Mouse (Mus musculus) intestine, postnatal 0 days (tissue): ENCODE measurements around the gene Hccs. TPM values are rescaled to one million over a fixed set of nuclear protein-coding genes. Genes with fewer than 3 reads are reported as not detected.
"Not testable (repeated sequence)": the region's sequence is repeated elsewhere in the genome, so short reads cannot be mapped to it uniquely, and the experiment has no call there.

Source experiments
- ATAC-seq: fragments of 200-750 bp; cut with Nextera tagmentation; 2 replicates; pipeline ENCODE4 v1.8.0; 2017; ENCODE audit warnings: mild to moderate bottlenecking, moderate TSS enrichment, moderate library complexity
- H3K27ac ChIP-seq: fragments of 300-500 bp; sonication (generic); 2 replicates; pipeline ENCODE4 v1.5.1; 2014; ENCODE audit warnings: mild to moderate bottlenecking, low read depth, low read length, moderate library complexity
- H3K27me3 ChIP-seq: fragments of 300-500 bp; sonication (generic); replicated peaks from 2 replicates; pipeline ENCODE4 v1.6.1; 2014; ENCODE audit warnings: low read length, mixed read lengths; ENCODE audit not compliant: control insufficient read depth, insufficient read depth
- H3K36me3 ChIP-seq: fragments of 300-500 bp; sonication (generic); 2 replicates; pipeline ENCODE4 v1.6.1; 2014; ENCODE audit warnings: mild to moderate bottlenecking, moderate library complexity; ENCODE audit not compliant: control insufficient read depth, insufficient read depth
- H3K4me1 ChIP-seq: fragments of 300-500 bp; sonication (generic); replicated peaks from 2 replicates; pipeline ENCODE4 v1.6.1; 2014; ENCODE audit warnings: antibody characterized with exemption, low read length, mixed read lengths; ENCODE audit not compliant: control insufficient read depth, insufficient read depth
- H3K4me2 ChIP-seq: fragments of 300-500 bp; sonication (generic); replicated peaks from 2 replicates; pipeline ENCODE4 v1.6.1; 2014; ENCODE audit warnings: low read depth, mild to moderate bottlenecking, moderate library complexity
- H3K4me3 ChIP-seq: fragments of 300-500 bp; sonication (generic); 2 replicates; pipeline ENCODE4 v1.5.1; 2014; ENCODE audit warnings: low read depth, low read length
- H3K9ac ChIP-seq: fragments of 300-500 bp; sonication (generic); 2 replicates; pipeline ENCODE4 v1.6.1; 2014; ENCODE audit warnings: mild to moderate bottlenecking, low read depth, low read length
- H3K9me3 ChIP-seq: fragments of 300-500 bp; sonication (generic); 2 replicates; pipeline ENCODE4 v1.6.1; 2016; ENCODE audit warnings: mixed run types; ENCODE audit not compliant: control insufficient read depth
- CTCF ChIP-seq: sonication (generic); IDR thresholded peaks from 2 replicates; pipeline ENCODE4 v1.5.1; 2016; ENCODE audit warnings: low read depth, mild to moderate bottlenecking, control low read depth, antibody characterized with exemption, moderate library complexity
- WGBS: fragments of 180-500 bp; shearing (Covaris S2); extraction: QIAGEN DNeasy Blood & Tissue Kit; methylation state at CpG from one replicate; pipeline ENCODE4 v1.1.7; 2014; 5-methylcytosine and 5-hydroxymethylcytosine counted together
- polyA plus RNA-seq: library from polyadenylated mRNA; unstranded; fragments of >200 nt; fragmentation: Nextera tagmentation; extraction: Ambion mirVana; gene quantifications from 2 replicates; pipeline ENCODE4 v1.2.1, GENCODE M21; 2015

Gene Hccs
- polyA plus RNA-seq = 37.0 and 39.9 TPM in 2 replicates

GRCm38 (mm10) chrX:169319945-169320667, at the start of gene Hccs:
Hccs (minus strand) TSS chrX:169320372.
- peak within 1 kb of the TSS; percentile 49 for H3K4me3 ChIP-seq
- H3K9me3 ChIP-seq = no peaks in the 10 kb centered on the region
- H3K4me2 ChIP-seq = peak within 1 kb of the TSS; percentile 64
- no peaks in the 10 kb centered on the region for H3K27me3 ChIP-seq
- H3K4me1 ChIP-seq = no peaks in the 10 kb centered on the region
- WGBS = 22% methylated on average over 92 of the region's 97 CpGs
- peaks cover 6% of the 10 kb centered on the region; the same call in 1 of the 2 replicates for H3K36me3 ChIP-seq
- no peak for TF ChIP-seq CTCF
- H3K9ac ChIP-seq = peak within 1 kb of the TSS; percentile 71
- ATAC-seq = peak; percentile 99
- peak within 1 kb of the TSS; percentile 88 for H3K27ac ChIP-seq

- Histone ChIP-seq H3K27me3 (no peaks in the 10 kb centered on the region), H3K27ac (no peak overlapping the region), H3K4me1 (no peaks in the 10 kb centered on the region), H3K9ac (no peak overlapping the region), H3K4me2 (no peak overlapping the region), H3K36me3 (no peaks in the 10 kb centered on the region), H3K4me3 (no peak overlapping the region), H3K9me3 (no peaks in the 10 kb centered on the region)
- ATAC-seq = no peak
- 64% methylated on average over 4 of the region's 4 CpGs for WGBS
- no peak for TF ChIP-seq CTCF
These were observed 37.1 kb upstream of the Hccs start for GRCm38 (mm10) chrX:169357146-169357772.

- no peak overlapping the region for H3K4me3 ChIP-seq
- H3K9ac ChIP-seq = no peak overlapping the region
- H3K27ac ChIP-seq = no peak overlapping the region
- no peak for TF ChIP-seq CTCF
- no peaks in the 10 kb centered on the region for H3K36me3 ChIP-seq
- no peaks in the 10 kb centered on the region for H3K27me3 ChIP-seq
- no peak overlapping the region for H3K4me2 ChIP-seq
- H3K9me3 ChIP-seq = no peaks in the 10 kb centered on the region
- H3K4me1 ChIP-seq = no peaks in the 10 kb centered on the region
- WGBS = 78% methylated on average over 3 of the region's 3 CpGs
- ATAC-seq = no peak
These were observed 18.0 kb upstream of the Hccs start for GRCm38 (mm10) chrX:169338213-169338612.

- Histone ChIP-seq H3K4me3 (no peak overlapping the region), H3K36me3 (no peaks in the 10 kb centered on the region), H3K4me2 (no peak overlapping the region), H3K9me3 (no peaks in the 10 kb centered on the region), H3K27me3 (no peaks in the 10 kb centered on the region), H3K27ac (no peak overlapping the region), H3K9ac (no peak overlapping the region), H3K4me1 (no peaks in the 10 kb centered on the region)
- no peak for ATAC-seq
- no peak for TF ChIP-seq CTCF
These were observed 17.4 kb upstream of the Hccs start for GRCm38 (mm10) chrX:169337559-169337958.

- no peaks in the 10 kb centered on the region for H3K4me1 ChIP-seq
- 0 out of 2 replicates have a peak, but pooled peaks cover 2% of the 10 kb centered on the region for H3K27me3 ChIP-seq
- TF ChIP-seq CTCF = peak; percentile 66
- no peaks in the 10 kb centered on the region for H3K36me3 ChIP-seq
- no peak overlapping the region for H3K4me3 ChIP-seq
- no peak for ATAC-seq
- no peak overlapping the region for H3K27ac ChIP-seq
- no peak overlapping the region for H3K4me2 ChIP-seq
- H3K9ac ChIP-seq = no peak overlapping the region
- no peaks in the 10 kb centered on the region for H3K9me3 ChIP-seq
- 26% methylated on average over 3 of the region's 3 CpGs for WGBS
These were observed 12.1 kb upstream of the Hccs start for GRCm38 (mm10) chrX:169332264-169332663.

GRCm38 (mm10) chrX:169325929-169326595, 5.9 kb upstream of the Hccs start:
- Histone ChIP-seq H3K27me3 (no peaks in the 10 kb centered on the region), H3K9me3 (no peaks in the 10 kb centered on the region), H3K9ac (no peak overlapping the region), H3K27ac (no peak overlapping the region), H3K4me3 (no peak overlapping the region), H3K36me3 (no peaks in the 10 kb centered on the region), H3K4me1 (no peaks in the 10 kb centered on the region), H3K4me2 (no peak overlapping the region)
- 71% methylated on average over 3 of the region's 3 CpGs for WGBS
- no peak for ATAC-seq
- TF ChIP-seq CTCF = no peak

- not testable (repeated sequence) for H3K27me3 ChIP-seq, ATAC-seq, H3K4me1 ChIP-seq, H3K9ac ChIP-seq, H3K9me3 ChIP-seq, H3K36me3 ChIP-seq, H3K27ac ChIP-seq
- Histone ChIP-seq H3K4me2 (peak overlapping the region; percentile 37), H3K4me3 (peak overlapping the region; percentile 49)
- WGBS = 35% methylated on average over 15 of the region's 15 CpGs
These were observed 465 bp upstream of the Hccs start for GRCm38 (mm10) chrX:169320668-169321005.
